Mouse (Mus musculus) limb, embryonic 15.5 days (tissue): ENCODE results near the gene Olfr1224-ps1. TPM values are rescaled to one million over a fixed set of nuclear protein-coding genes. Genes with fewer than 3 reads are reported as not detected.
"Not testable (repeated sequence)": the region's sequence is repeated elsewhere in the genome, so short reads cannot be mapped to it uniquely, and the experiment has no call there.

Source experiments
- ATAC-seq: fragments of 200-750 bp; cut with Nextera tagmentation; 2 replicates; pipeline ENCODE4 v1.8.0; 2017; ENCODE audit warnings: low read depth, moderate TSS enrichment; ENCODE audit not compliant: insufficient number of reproducible peaks, low FRiP score, low TSS enrichment
- H3K27ac ChIP-seq: fragments of 300-500 bp; sonication (generic); 2 replicates; pipeline ENCODE4 v1.5.1; 2015; ENCODE audit warnings: moderate library complexity, mild to moderate bottlenecking, inconsistent platforms
- H3K27me3 ChIP-seq: fragments of 300-500 bp; sonication (generic); 2 replicates; pipeline ENCODE4 v1.6.1; 2015; ENCODE audit warnings: inconsistent platforms
- H3K36me3 ChIP-seq: fragments of 300-500 bp; sonication (generic); 2 replicates; pipeline ENCODE4 v1.6.1; 2015; ENCODE audit warnings: inconsistent platforms
- H3K4me1 ChIP-seq: fragments of 300-500 bp; sonication (generic); 2 replicates; pipeline ENCODE4 v1.6.1; 2015; ENCODE audit warnings: inconsistent platforms
- H3K4me2 ChIP-seq: fragments of 300-500 bp; sonication (generic); 2 replicates; pipeline ENCODE4 v1.6.1; 2015; ENCODE audit warnings: mild to moderate bottlenecking, inconsistent platforms
- H3K4me3 ChIP-seq: fragments of 300-500 bp; sonication (generic); 2 replicates; pipeline ENCODE4 v1.5.1; 2015; ENCODE audit warnings: mild to moderate bottlenecking, inconsistent platforms
- H3K9ac ChIP-seq: fragments of 300-500 bp; sonication (generic); 2 replicates; pipeline ENCODE4 v1.6.1; 2015; ENCODE audit warnings: inconsistent platforms
- H3K9me3 ChIP-seq: fragments of 300-500 bp; sonication (generic); 2 replicates; pipeline ENCODE4 v1.6.1; 2016; ENCODE audit warnings: inconsistent platforms
- WGBS: fragments of 180-500 bp; shearing (Covaris S2); methylation state at CpG from one replicate; pipeline ENCODE4 v1.1.7; 2015; 5-methylcytosine and 5-hydroxymethylcytosine counted together
- polyA plus RNA-seq: library from polyadenylated mRNA; unstranded; fragments of >200 nt; fragmentation: Nextera tagmentation; extraction: Ambion mirVana; gene quantifications from 2 replicates; pipeline ENCODE4 v1.2.1, GENCODE M21; 2015

Gene Olfr1224-ps1
- polyA plus RNA-seq: not detected in 2 replicates

DNA sequence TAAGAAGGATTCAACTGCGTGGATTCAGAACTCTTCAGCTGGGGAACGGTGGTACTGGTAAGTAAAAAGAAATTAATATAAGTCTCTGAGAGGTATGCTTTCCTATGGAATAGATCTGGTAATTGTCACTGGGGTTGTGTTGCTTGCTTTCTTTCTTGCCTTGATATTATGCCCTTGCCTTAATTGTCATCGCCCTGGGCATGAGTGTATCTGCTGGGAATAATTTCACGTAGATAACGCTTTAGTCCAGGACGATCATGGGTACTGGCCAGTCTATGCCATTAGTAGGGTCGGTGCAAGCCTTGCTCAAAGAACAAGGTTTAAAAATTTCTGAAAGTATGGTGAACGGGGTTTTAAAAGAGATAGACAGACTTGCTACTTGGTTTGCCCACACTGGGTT is at the start of gene Olfr1224-ps1:
Gene Olfr1224-ps1 (minus strand): TSS at position 101 of the 400 bp plus-strand sequence.
- H3K9me3 ChIP-seq, H3K36me3 ChIP-seq: not testable (repeated sequence)
- 92% methylated on average over 8 of the region's 8 CpGs for WGBS

GRCm38 (mm10) chr2:89199948-89200347 is 36.1 kb upstream of the Olfr1224-ps1 start, which contains the start of gene Olfr1226:
TSS of gene Olfr1226 (minus strand) at chr2:89200048.
- Histone ChIP-seq H3K27ac (no peak within 1 kb of the TSS), H3K9me3 (no peaks in the 10 kb centered on the region), H3K36me3 (no peaks in the 10 kb centered on the region), H3K27me3 (no peaks in the 10 kb centered on the region), H3K4me3 (no peak within 1 kb of the TSS), H3K4me1 (no peaks in the 10 kb centered on the region), H3K4me2 (no peak within 1 kb of the TSS), H3K9ac (no peak within 1 kb of the TSS)
- WGBS: 63% methylated on average over 2 of the region's 2 CpGs
- ATAC-seq: no peak

More for the DNA sequence above, at the start of gene Olfr1224-ps1:
- H3K27ac ChIP-seq, H3K4me2 ChIP-seq, H3K4me3 ChIP-seq, H3K27me3 ChIP-seq, H3K9ac ChIP-seq, H3K4me1 ChIP-seq, ATAC-seq: not testable (repeated sequence)

DNA sequence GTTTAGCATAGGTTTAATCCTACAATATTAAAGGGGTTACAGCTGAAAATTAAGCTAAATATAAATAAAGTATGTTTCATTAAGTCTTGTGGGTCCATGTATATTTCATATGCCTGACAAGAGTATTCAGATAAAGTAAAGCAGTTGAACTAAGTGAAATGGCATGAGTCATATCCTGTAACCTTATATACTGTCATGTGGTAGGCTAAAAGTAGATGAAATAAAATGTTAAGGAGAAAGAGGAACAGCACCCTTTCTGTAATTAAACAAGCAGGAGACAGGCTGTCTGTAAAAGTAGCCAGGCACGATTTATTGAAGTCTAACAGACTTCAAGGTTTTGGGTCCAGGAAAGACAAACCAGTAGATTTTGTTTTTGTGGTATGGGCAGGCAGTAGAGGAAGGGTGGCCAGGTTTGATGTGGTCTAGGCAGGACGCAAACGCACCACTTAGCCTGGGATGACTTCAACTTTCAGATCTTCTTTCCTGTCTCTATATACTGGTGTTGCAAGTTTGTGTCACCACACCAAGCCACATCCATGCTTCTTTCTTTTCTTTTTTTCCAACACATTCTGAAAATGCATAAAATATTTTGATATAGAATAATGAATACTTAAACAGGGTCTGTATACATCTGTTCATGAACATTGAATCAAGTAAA is 32.6 kb upstream of the Olfr1224-ps1 start:
- no peaks in the 10 kb centered on the region for H3K36me3 ChIP-seq
- H3K4me3 ChIP-seq: no peak overlapping the region
- no peak overlapping the region for H3K4me2 ChIP-seq
- H3K9me3 ChIP-seq: no peaks in the 10 kb centered on the region
- WGBS: 59% methylated on average over 3 of the region's 3 CpGs
- no peak for ATAC-seq
- no peak overlapping the region for H3K9ac ChIP-seq
- H3K4me1 ChIP-seq: no peaks in the 10 kb centered on the region
- no peak overlapping the region for H3K27ac ChIP-seq
- H3K27me3 ChIP-seq: no peaks in the 10 kb centered on the region

- ATAC-seq: no peak
- Histone ChIP-seq H3K9ac (no peak within 1 kb of the TSS), H3K4me1 (no peaks in the 10 kb centered on the region), H3K4me3 (no peak within 1 kb of the TSS), H3K36me3 (no peaks in the 10 kb centered on the region), H3K27me3 (no peaks in the 10 kb centered on the region), H3K4me2 (no peak within 1 kb of the TSS), H3K9me3 (no peaks in the 10 kb centered on the region), H3K27ac (no peak within 1 kb of the TSS)
- 91% methylated on average over 1 of the region's 1 CpGs for WGBS
Observed at GRCm38 (mm10) chr2:89174569-89174968, 10.7 kb upstream of the Olfr1224-ps1 start, which contains the start of gene Olfr1225. TSS of gene Olfr1225 (minus strand) at chr2:89174669.

DNA sequence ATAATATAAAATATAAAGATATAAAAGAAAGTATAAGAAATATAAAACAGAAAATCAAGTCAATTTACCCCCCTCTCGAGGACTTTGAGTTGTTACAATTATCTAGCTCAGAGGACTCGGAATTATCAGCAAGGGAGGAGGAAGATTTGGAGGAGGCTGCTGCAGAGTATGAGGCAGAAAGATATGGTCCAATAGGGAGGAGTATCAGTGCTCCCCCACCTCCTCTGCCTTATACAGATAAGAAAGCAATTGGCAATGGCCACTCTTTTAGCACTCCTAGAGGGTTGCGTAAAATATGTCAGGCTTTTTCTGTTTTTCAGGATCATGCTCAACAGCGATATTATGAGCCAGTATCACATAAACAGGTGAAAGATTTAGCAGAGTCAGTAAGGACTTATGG is 820 bp upstream of the Olfr1224-ps1 start:
- H3K27me3 ChIP-seq, ATAC-seq, H3K9me3 ChIP-seq, H3K27ac ChIP-seq, H3K4me1 ChIP-seq, H3K4me3 ChIP-seq, H3K36me3 ChIP-seq, H3K9ac ChIP-seq, H3K4me2 ChIP-seq: not testable (repeated sequence)
- WGBS: 86% methylated on average over 4 of the region's 4 CpGs

DNA sequence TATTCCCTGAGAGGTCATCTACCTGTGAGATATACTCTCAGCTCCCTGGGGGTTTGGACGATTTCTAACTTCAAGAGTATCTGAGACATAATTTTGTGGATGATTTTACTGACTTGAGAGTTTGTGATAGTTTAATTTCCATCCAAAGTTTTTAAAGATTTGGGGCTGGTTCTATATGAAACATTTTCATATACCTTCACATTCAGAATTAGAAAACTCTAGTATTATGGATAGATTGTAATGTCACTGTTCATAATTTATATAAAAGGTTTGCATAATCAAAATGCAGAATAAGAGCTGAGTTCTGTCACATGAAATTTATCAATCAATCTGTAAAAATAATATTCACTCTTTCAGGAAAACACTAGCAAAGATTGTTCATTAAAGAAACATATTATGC is 12.4 kb downstream of the Olfr1224-ps1 start, which contains the start of gene Olfr1223:
Gene Olfr1223 (minus strand): TSS at position 101 of the 400 bp plus-strand sequence.
- H3K4me1 ChIP-seq: no peaks in the 10 kb centered on the region
- no peaks in the 10 kb centered on the region for H3K36me3 ChIP-seq
- no peak within 1 kb of the TSS for H3K27ac ChIP-seq
- no peak within 1 kb of the TSS for H3K4me2 ChIP-seq
- no peak for ATAC-seq
- no peaks in the 10 kb centered on the region for H3K9me3 ChIP-seq
- H3K27me3 ChIP-seq: no peaks in the 10 kb centered on the region
- no peak within 1 kb of the TSS for H3K9ac ChIP-seq
- no peak within 1 kb of the TSS for H3K4me3 ChIP-seq
- 69% methylated on average over 1 of the region's 1 CpGs for WGBS

DNA sequence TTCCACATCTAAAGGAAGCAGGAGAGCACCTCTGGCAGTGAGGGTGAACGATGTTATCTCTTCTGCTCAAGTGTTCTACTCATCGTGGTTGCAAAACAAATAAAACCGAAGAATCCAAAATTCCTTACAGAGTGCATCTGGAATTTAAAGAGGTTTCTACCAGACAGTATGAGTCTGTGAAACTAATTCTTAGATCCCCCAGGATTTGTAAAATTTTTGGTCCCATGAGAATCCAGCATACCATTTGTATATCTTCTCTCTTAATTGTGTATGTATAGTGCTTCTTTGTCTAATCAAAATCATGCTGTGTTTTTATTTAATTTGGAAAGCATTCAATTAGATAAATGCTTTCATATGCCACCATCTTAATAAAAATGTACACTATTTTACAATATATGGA is 30.9 kb downstream of the Olfr1224-ps1 start, which contains the start of gene Olfr1222:
Gene Olfr1222 (minus strand): TSS at position 101 of the 400 bp plus-strand sequence.
- ATAC-seq: no peak
- 79% methylated on average over 3 of the region's 3 CpGs for WGBS
- Histone ChIP-seq H3K9me3 (no peaks in the 10 kb centered on the region), H3K9ac (no peak within 1 kb of the TSS), H3K4me3 (no peak within 1 kb of the TSS), H3K27me3 (no peaks in the 10 kb centered on the region), H3K4me1 (no peaks in the 10 kb centered on the region), H3K36me3 (no peaks in the 10 kb centered on the region), H3K27ac (no peak within 1 kb of the TSS), H3K4me2 (no peak within 1 kb of the TSS)

GRCm38 (mm10) chr2:89117183-89117582 is 46.7 kb downstream of the Olfr1224-ps1 start, which contains the start of gene Olfr1221:
TSS of gene Olfr1221 (minus strand) at chr2:89117283.
- 69% methylated on average over 2 of the region's 2 CpGs for WGBS

DNA sequence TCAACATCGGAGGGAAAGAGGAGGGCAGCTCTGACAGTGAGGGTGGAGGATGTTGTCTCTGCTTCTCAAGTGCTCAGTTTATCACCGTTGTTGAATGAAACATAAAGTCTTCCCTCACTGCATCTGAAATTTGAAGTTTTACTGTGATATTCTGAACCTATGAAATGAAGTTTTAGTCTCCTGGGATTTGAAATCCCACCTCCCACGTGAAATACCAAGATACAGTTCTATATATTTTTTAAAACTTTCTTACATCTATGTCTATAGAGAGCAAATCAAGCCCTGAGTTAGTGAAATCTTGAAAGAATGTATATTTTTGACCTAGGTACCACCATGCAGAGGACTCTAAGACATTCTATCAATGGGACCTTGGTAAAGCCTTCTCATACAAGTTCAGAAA is 57.2 kb downstream of the Olfr1224-ps1 start, which contains the start of gene Olfr1220:
Gene Olfr1220 (minus strand): TSS at position 101 of the 400 bp plus-strand sequence.
- Histone ChIP-seq H3K4me3 (no peak within 1 kb of the TSS), H3K27ac (no peak within 1 kb of the TSS), H3K27me3 (no peaks in the 10 kb centered on the region), H3K4me1 (no peaks in the 10 kb centered on the region), H3K4me2 (no peak within 1 kb of the TSS), H3K9ac (no peak within 1 kb of the TSS), H3K36me3 (no peaks in the 10 kb centered on the region), H3K9me3 (no peaks in the 10 kb centered on the region)
- ATAC-seq: no peak
- whole genome bisulfite sequencing: 74% methylated on average over 3 of the region's 3 CpGs

More at GRCm38 (mm10) chr2:89117183-89117582, 46.7 kb downstream of the Olfr1224-ps1 start, which contains the start of gene Olfr1221:
- H3K27me3 ChIP-seq: no peaks in the 10 kb centered on the region
- no peak within 1 kb of the TSS for H3K4me2 ChIP-seq
- no peaks in the 10 kb centered on the region for H3K4me1 ChIP-seq
- H3K4me3 ChIP-seq: no peak within 1 kb of the TSS
- H3K9me3 ChIP-seq: no peaks in the 10 kb centered on the region
- ATAC-seq: no peak
- no peaks in the 10 kb centered on the region for H3K36me3 ChIP-seq
- no peak within 1 kb of the TSS for H3K27ac ChIP-seq
- H3K9ac ChIP-seq: no peak within 1 kb of the TSS

GRCm38 (mm10) chr2:89105651-89106050 is 58.2 kb downstream of the Olfr1224-ps1 start:
- no peak for ATAC-seq
- no peaks in the 10 kb centered on the region for H3K4me1 ChIP-seq

More at GRCm38 (mm10) chr2:89105651-89106050, 58.2 kb downstream of the Olfr1224-ps1 start:
- no peaks in the 10 kb centered on the region for H3K9me3 ChIP-seq
- H3K4me3 ChIP-seq: no peak overlapping the region
- no peak overlapping the region for H3K4me2 ChIP-seq
- no peaks in the 10 kb centered on the region for H3K27me3 ChIP-seq
- no peak overlapping the region for H3K27ac ChIP-seq
- H3K9ac ChIP-seq: no peak overlapping the region
- H3K36me3 ChIP-seq: no peaks in the 10 kb centered on the region
